Mouse (Mus musculus) stomach, embryonic 14.5 days (tissue): ENCODE results near the gene Fgf16. TPM values are rescaled to one million over a fixed set of nuclear protein-coding genes. Genes with fewer than 3 reads are reported as not detected.

Experiments
- ATAC-seq: fragments of 200-750 bp; cut with Nextera tagmentation; 2 replicates; pipeline ENCODE4 v1.8.0; 2017; ENCODE audit warnings: low read depth, moderate TSS enrichment; ENCODE audit not compliant: insufficient number of reproducible peaks, insufficient read depth, low FRiP score
- H3K27ac ChIP-seq: fragments of 300-500 bp; sonication (generic); 2 replicates; pipeline ENCODE4 v1.5.1; 2014; ENCODE audit warnings: mild to moderate bottlenecking, low read length, moderate library complexity, mixed read lengths
- H3K27me3 ChIP-seq: fragments of 300-500 bp; sonication (generic); 2 replicates; pipeline ENCODE4 v1.6.1; 2014; ENCODE audit warnings: low read length, control low read depth, mixed read lengths; ENCODE audit not compliant: control insufficient read depth, insufficient read depth
- H3K36me3 ChIP-seq: fragments of 300-500 bp; sonication (generic); 2 replicates; pipeline ENCODE4 v1.6.1; 2014; ENCODE audit warnings: mild to moderate bottlenecking, control low read depth, low read length, moderate library complexity, mixed read lengths; ENCODE audit not compliant: control insufficient read depth, insufficient read depth
- H3K4me1 ChIP-seq: fragments of 300-500 bp; sonication (generic); 2 replicates; pipeline ENCODE4 v1.6.1; 2014; ENCODE audit warnings: low read length, control low read depth, mixed read lengths; ENCODE audit not compliant: control insufficient read depth, insufficient read depth
- H3K4me2 ChIP-seq: fragments of 300-500 bp; sonication (generic); replicated peaks from 2 replicates; pipeline ENCODE4 v1.6.1; 2014; ENCODE audit warnings: low read depth, low read length, control low read depth
- H3K4me3 ChIP-seq: fragments of 300-500 bp; sonication (generic); 2 replicates; pipeline ENCODE4 v1.5.1; 2014; ENCODE audit warnings: low read depth, low read length, control low read depth
- H3K9ac ChIP-seq: fragments of 300-500 bp; sonication (generic); replicated peaks from 2 replicates; pipeline ENCODE4 v1.6.1; 2014; ENCODE audit warnings: low read depth, mild to moderate bottlenecking, control low read depth, low read length, moderate library complexity, mixed read lengths
- H3K9me3 ChIP-seq: fragments of 300-500 bp; sonication (generic); 2 replicates; pipeline ENCODE4 v1.6.1; 2016; ENCODE audit warnings: low read depth, low read length, control low read depth; ENCODE audit not compliant: control insufficient read depth
- WGBS: fragments of 180-500 bp; shearing (Covaris S2); extraction: QIAGEN DNeasy Blood & Tissue Kit; methylation state at CpG from one replicate; pipeline ENCODE4 v1.1.7; 2014; 5-methylcytosine and 5-hydroxymethylcytosine counted together
- polyA plus RNA-seq: library from polyadenylated mRNA; unstranded; fragments of >200 nt; fragmentation: Nextera tagmentation; extraction: Ambion mirVana; gene quantifications from 2 replicates; pipeline ENCODE4 v1.2.1, GENCODE M21; 2014

Fgf16 gene
- polyA plus RNA-seq: 0.20 and 0.35 TPM in 2 replicates

- H3K9me3 ChIP-seq: no peaks in the 10 kb centered on the region
- H3K4me2 ChIP-seq: peak within 1 kb of the TSS; percentile 52
- peak; percentile 38; the same call in 1 of the 2 replicates for ATAC-seq
- 19% methylated on average over 70 of the region's 86 CpGs for WGBS
- H3K4me1 ChIP-seq: no peaks in the 10 kb centered on the region
- H3K36me3 ChIP-seq: no peaks in the 10 kb centered on the region
- H3K9ac ChIP-seq: peak within 1 kb of the TSS; percentile 25; the same call in 1 of the 2 replicates
- H3K27ac ChIP-seq: no peak within 1 kb of the TSS
- H3K27me3 ChIP-seq: peaks cover 12% of the 10 kb centered on the region; the same call in 1 of the 2 replicates
- peak within 1 kb of the TSS; percentile 31 for H3K4me3 ChIP-seq
These were observed at the start of gene Fgf16 for GRCm38 (mm10) chrX:105764162-105765004. Gene Fgf16 (plus strand): TSS chrX:105764279.

- H3K4me3 ChIP-seq: no peak overlapping the region
- no peak overlapping the region for H3K9ac ChIP-seq
- H3K9me3 ChIP-seq: no peaks in the 10 kb centered on the region
- H3K27me3 ChIP-seq: no peaks in the 10 kb centered on the region
- H3K36me3 ChIP-seq: no peaks in the 10 kb centered on the region
- H3K4me1 ChIP-seq: no peaks in the 10 kb centered on the region
- ATAC-seq: no peak
- no peak overlapping the region for H3K4me2 ChIP-seq
- 86% methylated on average over 4 of the region's 4 CpGs for WGBS
- no peak overlapping the region for H3K27ac ChIP-seq
These were observed 49.3 kb upstream of the Fgf16 start for GRCm38 (mm10) chrX:105714740-105715139.

- H3K27ac ChIP-seq: no peak overlapping the region
- ATAC-seq: no peak
These were observed 48.2 kb upstream of the Fgf16 start for GRCm38 (mm10) chrX:105715789-105716321.

GRCm38 (mm10) chrX:105718388-105718787 lies 45.7 kb upstream of the Fgf16 start:
- no peaks in the 10 kb centered on the region for H3K9me3 ChIP-seq
- H3K4me3 ChIP-seq: no peak overlapping the region
- H3K27ac ChIP-seq: no peak overlapping the region
- 72% methylated on average over 5 of the region's 5 CpGs for WGBS
- H3K27me3 ChIP-seq: no peaks in the 10 kb centered on the region
- no peak overlapping the region for H3K9ac ChIP-seq
- H3K4me2 ChIP-seq: no peak overlapping the region
- no peaks in the 10 kb centered on the region for H3K36me3 ChIP-seq
- ATAC-seq: no peak
- H3K4me1 ChIP-seq: no peaks in the 10 kb centered on the region

More at GRCm38 (mm10) chrX:105715789-105716321, 48.2 kb upstream of the Fgf16 start:
- H3K4me2 ChIP-seq: no peak overlapping the region
- H3K27me3 ChIP-seq: no peaks in the 10 kb centered on the region
- H3K9me3 ChIP-seq: no peaks in the 10 kb centered on the region
- no peaks in the 10 kb centered on the region for H3K36me3 ChIP-seq
- H3K4me3 ChIP-seq: no peak overlapping the region
- H3K4me1 ChIP-seq: no peaks in the 10 kb centered on the region
- no peak overlapping the region for H3K9ac ChIP-seq
- 88% methylated on average over 7 of the region's 7 CpGs for WGBS

GRCm38 (mm10) chrX:105718943-105719342 lies 45.1 kb upstream of the Fgf16 start:
- ATAC-seq: no peak
- no peak overlapping the region for H3K4me2 ChIP-seq
- 88% methylated on average over 5 of the region's 5 CpGs for WGBS

GRCm38 (mm10) chrX:105724174-105724573 lies 39.9 kb upstream of the Fgf16 start:
- Histone ChIP-seq H3K27me3 (no peaks in the 10 kb centered on the region), H3K4me1 (no peaks in the 10 kb centered on the region), H3K4me2 (no peak overlapping the region), H3K36me3 (no peaks in the 10 kb centered on the region), H3K9me3 (no peaks in the 10 kb centered on the region), H3K27ac (no peak overlapping the region), H3K9ac (no peak overlapping the region), H3K4me3 (no peak overlapping the region)
- no peak for ATAC-seq
- 67% methylated on average over 7 of the region's 7 CpGs for WGBS

More at GRCm38 (mm10) chrX:105718943-105719342, 45.1 kb upstream of the Fgf16 start:
- no peaks in the 10 kb centered on the region for H3K27me3 ChIP-seq
- H3K27ac ChIP-seq: no peak overlapping the region
- H3K9me3 ChIP-seq: no peaks in the 10 kb centered on the region
- no peak overlapping the region for H3K4me3 ChIP-seq
- no peaks in the 10 kb centered on the region for H3K4me1 ChIP-seq
- H3K9ac ChIP-seq: no peak overlapping the region
- H3K36me3 ChIP-seq: no peaks in the 10 kb centered on the region

GRCm38 (mm10) chrX:105762847-105763527 lies 1.1 kb upstream of the Fgf16 start:
- peak overlapping the region; percentile 31 for H3K4me3 ChIP-seq
- 21% methylated on average over 21 of the region's 23 CpGs for WGBS
- H3K4me1 ChIP-seq: no peaks in the 10 kb centered on the region
- ATAC-seq: no peak
- H3K9ac ChIP-seq: no peak overlapping the region
- H3K36me3 ChIP-seq: no peaks in the 10 kb centered on the region
- H3K4me2 ChIP-seq: peak overlapping the region; percentile 52
- H3K27ac ChIP-seq: no peak overlapping the region
- H3K27me3 ChIP-seq: peaks cover 12% of the 10 kb centered on the region; the same call in 1 of the 2 replicates
- H3K9me3 ChIP-seq: no peaks in the 10 kb centered on the region

GRCm38 (mm10) chrX:105763612-105764011 lies 467 bp upstream of the Fgf16 start:
- Histone ChIP-seq H3K9me3 (no peaks in the 10 kb centered on the region), H3K4me2 (peak overlapping the region; percentile 52), H3K27ac (no peak overlapping the region), H3K9ac (no peak overlapping the region), H3K4me1 (no peaks in the 10 kb centered on the region), H3K27me3 (peaks cover 12% of the 10 kb centered on the region; the same call in 1 of the 2 replicates), H3K36me3 (no peaks in the 10 kb centered on the region), H3K4me3 (peak overlapping the region; percentile 31)
- WGBS: 12% methylated on average over 18 of the region's 20 CpGs
- no peak for ATAC-seq
